Mouse (Mus musculus) ES-Bruce4 (cell line): ENCODE results near the gene Dhx15.

Source experiments
- CTCF ChIP-seq: IDR thresholded peaks from one replicate; pipeline ENCODE4 v1.8.1; 2011; ENCODE audit warnings: low read depth, low read length
- POLR2A ChIP-seq: IDR thresholded peaks from one replicate; pipeline ENCODE4 v1.8.1; 2011; ENCODE audit warnings: low read length; ENCODE audit not compliant: insufficient read depth

GRCm38 (mm10) chr5:52233891-52234290 is 43.6 kb upstream of the Dhx15 start:
- TF ChIP-seq CTCF = no peak
- TF ChIP-seq POLR2A = no peak
